Mouse (Mus musculus): ENCODE measurements around the gene Vdac2. TPM values are rescaled to one million over a fixed set of nuclear protein-coding genes. Genes with fewer than 3 reads are reported as not detected.

The Vdac2 gene
- 358 and 367 TPM in 2 replicates for polyA plus RNA-seq (2011; ENCODE audit: insufficient read depth, insufficient read length, low read depth, missing spikeins)

GRCm38 (mm10) chr14:21824938-21825337 is at the start of gene Vdac2:
Gene Vdac2, plus strand, starts transcription at chr14:21825238.
- H3K9me3 ChIP-seq (replicated peaks; ENCODE audit: control insufficient read depth, insufficient read depth, low read length, poor library complexity, severe bottlenecking) = no peaks in the 10 kb centered on the region
- H3K27ac ChIP-seq (ENCODE audit: insufficient read depth, low read length) = no peak within 1 kb of the TSS
- H3K4me1 ChIP-seq (ENCODE audit: control insufficient read depth, insufficient read depth, low read length) = no peaks in the 10 kb centered on the region
- TF ChIP-seq POLR2A (IDR thresholded peaks at IDR 0.05; ENCODE audit: insufficient read depth, low read length) (no peak), CTCF (IDR thresholded peaks at IDR 0.05; ENCODE audit: low read depth, low read length) (no peak), EP300 (IDR thresholded peaks at IDR 0.05; ENCODE audit: insufficient read depth, low read depth, low read length) (no peak)
- H3K4me3 ChIP-seq (ENCODE audit: low read depth, low read length) = no peak within 1 kb of the TSS
- H3K27me3 ChIP-seq (ENCODE audit: control insufficient read depth, insufficient read depth, low read length, poor library complexity, severe bottlenecking) = no peaks in the 10 kb centered on the region
- H3K36me3 ChIP-seq (ENCODE audit: control insufficient read depth, insufficient read depth, low read length, poor library complexity, severe bottlenecking) = no peaks in the 10 kb centered on the region
- H3K9ac ChIP-seq (ENCODE audit: low read depth, poor library complexity, severe bottlenecking) = no peak within 1 kb of the TSS

- no peaks in the 10 kb centered on the region for H3K27me3 ChIP-seq (ENCODE audit: control insufficient read depth, insufficient read depth, low read length, poor library complexity, severe bottlenecking)
- no peak overlapping the region for H3K4me3 ChIP-seq (ENCODE audit: low read depth, low read length)
- no peak overlapping the region for H3K9ac ChIP-seq (ENCODE audit: low read depth, poor library complexity, severe bottlenecking)
- H3K4me1 ChIP-seq (ENCODE audit: control insufficient read depth, insufficient read depth, low read length) = no peaks in the 10 kb centered on the region
- TF ChIP-seq POLR2A (IDR thresholded peaks at IDR 0.05; ENCODE audit: insufficient read depth, low read length) (no peak), CTCF (IDR thresholded peaks at IDR 0.05; ENCODE audit: low read depth, low read length) (no peak), EP300 (IDR thresholded peaks at IDR 0.05; ENCODE audit: insufficient read depth, low read depth, low read length) (no peak)
- H3K9me3 ChIP-seq (replicated peaks; ENCODE audit: control insufficient read depth, insufficient read depth, low read length, poor library complexity, severe bottlenecking) = peaks cover 4% of the 10 kb centered on the region
- H3K36me3 ChIP-seq (ENCODE audit: control insufficient read depth, insufficient read depth, low read length, poor library complexity, severe bottlenecking) = peaks cover 18% of the 10 kb centered on the region
- no peak overlapping the region for H3K27ac ChIP-seq (ENCODE audit: insufficient read depth, low read length)
These were observed 48.8 kb upstream of the Vdac2 start for GRCm38 (mm10) chr14:21776201-21776600.

GRCm38 (mm10) chr14:21786500-21786899 is 38.5 kb upstream of the Vdac2 start:
- no peaks in the 10 kb centered on the region for H3K9me3 ChIP-seq (replicated peaks; ENCODE audit: control insufficient read depth, insufficient read depth, low read length, poor library complexity, severe bottlenecking)
- H3K4me3 ChIP-seq (ENCODE audit: low read depth, low read length) = no peak overlapping the region
- H3K27ac ChIP-seq (ENCODE audit: insufficient read depth, low read length) = no peak overlapping the region
- no peak for TF ChIP-seq CTCF (IDR thresholded peaks at IDR 0.05; ENCODE audit: low read depth, low read length)
- TF ChIP-seq EP300 (IDR thresholded peaks at IDR 0.05; ENCODE audit: insufficient read depth, low read depth, low read length) = no peak
- no peak for TF ChIP-seq POLR2A (IDR thresholded peaks at IDR 0.05; ENCODE audit: insufficient read depth, low read length)
- no peaks in the 10 kb centered on the region for H3K4me1 ChIP-seq (ENCODE audit: control insufficient read depth, insufficient read depth, low read length)
- no peaks in the 10 kb centered on the region for H3K27me3 ChIP-seq (ENCODE audit: control insufficient read depth, insufficient read depth, low read length, poor library complexity, severe bottlenecking)
- no peak overlapping the region for H3K9ac ChIP-seq (ENCODE audit: low read depth, poor library complexity, severe bottlenecking)
- H3K36me3 ChIP-seq (ENCODE audit: control insufficient read depth, insufficient read depth, low read length, poor library complexity, severe bottlenecking) = no peaks in the 10 kb centered on the region; the same call in 1 of the 2 replicates

GRCm38 (mm10) chr14:21787374-21787773 is 37.7 kb upstream of the Vdac2 start:
- Histone ChIP-seq H3K4me1 (ENCODE audit: control insufficient read depth, insufficient read depth, low read length) (no peaks in the 10 kb centered on the region), H3K27ac (ENCODE audit: insufficient read depth, low read length) (no peak overlapping the region), H3K27me3 (ENCODE audit: control insufficient read depth, insufficient read depth, low read length, poor library complexity, severe bottlenecking) (no peaks in the 10 kb centered on the region), H3K4me3 (ENCODE audit: low read depth, low read length) (no peak overlapping the region), H3K36me3 (ENCODE audit: control insufficient read depth, insufficient read depth, low read length, poor library complexity, severe bottlenecking) (no peaks in the 10 kb centered on the region; the same call in 1 of the 2 replicates), H3K9me3 (replicated peaks; ENCODE audit: control insufficient read depth, insufficient read depth, low read length, poor library complexity, severe bottlenecking) (no peaks in the 10 kb centered on the region), H3K9ac (ENCODE audit: low read depth, poor library complexity, severe bottlenecking) (no peak overlapping the region)
- no peak for TF ChIP-seq CTCF (IDR thresholded peaks at IDR 0.05; ENCODE audit: low read depth, low read length)
- no peak for TF ChIP-seq EP300 (IDR thresholded peaks at IDR 0.05; ENCODE audit: insufficient read depth, low read depth, low read length)
- TF ChIP-seq POLR2A (IDR thresholded peaks at IDR 0.05; ENCODE audit: insufficient read depth, low read length) = no peak

- no peaks in the 10 kb centered on the region for H3K27me3 ChIP-seq (ENCODE audit: control insufficient read depth, insufficient read depth, low read length, poor library complexity, severe bottlenecking)
- H3K36me3 ChIP-seq (ENCODE audit: control insufficient read depth, insufficient read depth, low read length, poor library complexity, severe bottlenecking) = peaks cover under 1% of the 10 kb centered on the region
- no peak overlapping the region for H3K4me3 ChIP-seq (ENCODE audit: low read depth, low read length)
- no peaks in the 10 kb centered on the region for H3K9me3 ChIP-seq (replicated peaks; ENCODE audit: control insufficient read depth, insufficient read depth, low read length, poor library complexity, severe bottlenecking)
- H3K9ac ChIP-seq (ENCODE audit: low read depth, poor library complexity, severe bottlenecking) = no peak overlapping the region
- H3K4me1 ChIP-seq (ENCODE audit: control insufficient read depth, insufficient read depth, low read length) = no peaks in the 10 kb centered on the region
- no peak for TF ChIP-seq POLR2A (IDR thresholded peaks at IDR 0.05; ENCODE audit: insufficient read depth, low read length)
- TF ChIP-seq CTCF (IDR thresholded peaks at IDR 0.05; ENCODE audit: low read depth, low read length) = no peak
- no peak for TF ChIP-seq EP300 (IDR thresholded peaks at IDR 0.05; ENCODE audit: insufficient read depth, low read depth, low read length)
- H3K27ac ChIP-seq (ENCODE audit: insufficient read depth, low read length) = no peak overlapping the region
These were observed 36.9 kb upstream of the Vdac2 start for GRCm38 (mm10) chr14:21788121-21788520.

- no peaks in the 10 kb centered on the region for H3K4me1 ChIP-seq (ENCODE audit: control insufficient read depth, insufficient read depth, low read length)
- no peaks in the 10 kb centered on the region for H3K27me3 ChIP-seq (ENCODE audit: control insufficient read depth, insufficient read depth, low read length, poor library complexity, severe bottlenecking)
- H3K4me3 ChIP-seq (ENCODE audit: low read depth, low read length) = no peak overlapping the region
- H3K9ac ChIP-seq (ENCODE audit: low read depth, poor library complexity, severe bottlenecking) = no peak overlapping the region
- H3K36me3 ChIP-seq (ENCODE audit: control insufficient read depth, insufficient read depth, low read length, poor library complexity, severe bottlenecking) = peaks cover 9% of the 10 kb centered on the region
- H3K27ac ChIP-seq (ENCODE audit: insufficient read depth, low read length) = no peak overlapping the region
- no peaks in the 10 kb centered on the region for H3K9me3 ChIP-seq (replicated peaks; ENCODE audit: control insufficient read depth, insufficient read depth, low read length, poor library complexity, severe bottlenecking)
- TF ChIP-seq CTCF (IDR thresholded peaks at IDR 0.05; ENCODE audit: low read depth, low read length) (no peak), POLR2A (IDR thresholded peaks at IDR 0.05; ENCODE audit: insufficient read depth, low read length) (no peak), EP300 (IDR thresholded peaks at IDR 0.05; ENCODE audit: insufficient read depth, low read depth, low read length) (no peak)
These were observed 34.3 kb upstream of the Vdac2 start for GRCm38 (mm10) chr14:21790585-21791251.

All from ES-Bruce4 (cell line).